ENCODE assay signal across 8 mouse cellular contexts in genomic region chr15:81729792-81730635, GRCm38 (mm10). TPM values are rescaled to one million over a fixed set of nuclear protein-coding genes. Genes with fewer than 3 reads are reported as not detected.
DNase-seq lines count a peak whose midpoint lies in the region; ATAC-seq lines count a peak whose summit lies in the region.

No protein-coding gene starts in this region.

- no peaks in the 10 kb centered on the region for H3K27me3 ChIP-seq in forebrain, embryonic 14.5 days (replicated peaks; ENCODE audit: control insufficient read depth, insufficient read depth, low read length)
- no peaks in the 10 kb centered on the region for H3K27me3 ChIP-seq in neural tube, embryonic 15.5 days (replicated peaks)

- peak; percentile 99 for ATAC-seq in forebrain, embryonic 14.5 days
- peak; percentile 99 for ATAC-seq in neural tube, embryonic 15.5 days (ENCODE audit: low FRiP score)

- H3K9me3 ChIP-seq in forebrain, embryonic 14.5 days (replicated peaks; ENCODE audit: control insufficient read depth, low read length): no peaks in the 10 kb centered on the region
- H3K9me3 ChIP-seq in neural tube, embryonic 15.5 days (replicated peaks): no peaks in the 10 kb centered on the region

- peak overlapping the region; percentile 90 for H3K9ac ChIP-seq in forebrain, embryonic 14.5 days (ENCODE audit: low read length)
- peak overlapping the region; percentile 92 for H3K9ac ChIP-seq in neural tube, embryonic 15.5 days (replicated peaks)

- 6% methylated on average over 41 of the region's 41 CpGs for WGBS in forebrain, embryonic 14.5 days
- 4% methylated on average over 41 of the region's 41 CpGs for WGBS in neural tube, embryonic 15.5 days

- intact Hi-C loops in heart, postnatal 14 days (cut with DNase I): no loop called here

- peak overlapping the region; percentile 98 for H3K4me3 ChIP-seq in forebrain, embryonic 14.5 days (ENCODE audit: low read depth, low read length)
- peak overlapping the region; percentile 77 for H3K4me3 ChIP-seq in neural tube, embryonic 15.5 days (replicated peaks)

- H3K4me1 ChIP-seq in forebrain, embryonic 14.5 days (ENCODE audit: control insufficient read depth, insufficient read depth, low read length): peaks cover 9% of the 10 kb centered on the region; the same call in 1 of the 2 replicates
- H3K4me1 ChIP-seq in neural tube, embryonic 15.5 days: peaks cover 27% of the 10 kb centered on the region

- H3K36me3 ChIP-seq in forebrain, embryonic 14.5 days (ENCODE audit: control insufficient read depth, insufficient read depth, low read length): peaks cover 10% of the 10 kb centered on the region; the same call in 1 of the 2 replicates
- H3K36me3 ChIP-seq in neural tube, embryonic 15.5 days: no peaks in the 10 kb centered on the region

- peak overlapping the region; percentile 44 for H3K27ac ChIP-seq in forebrain, embryonic 14.5 days (ENCODE audit: low read depth, low read length)
- H3K27ac ChIP-seq in neural tube, embryonic 15.5 days (replicated peaks): peak overlapping the region; percentile 80

- peak; percentile 98 for DNase-seq in ES-CJ7 (ENCODE audit: low read depth, low spot score)
- DNase-seq in cerebellum, adult 11 months: peak; percentile 97
- DNase-seq in forebrain, embryonic 14.5 days (ENCODE audit: low spot score): peak; percentile 100
- peak; percentile 97 for DNase-seq in heart, postnatal 14 days
- peak; percentile 99 for DNase-seq in layer of hippocampus, adult 11-12 months (ENCODE audit: low spot score)
- DNase-seq in lung, adult 18-20 months: peak; percentile 99
- peak; percentile 99 for DNase-seq in testis, postnatal 14 days (ENCODE audit: low spot score)

- H3K4me2 ChIP-seq in forebrain, embryonic 14.5 days (ENCODE audit: low read length): peak overlapping the region; percentile 92
- peak overlapping the region; percentile 91 for H3K4me2 ChIP-seq in neural tube, embryonic 15.5 days

RNA-seq across cellular contexts. Expression of gene Zc3h7b, which starts 14.8 kb away (rescaled TPM):
- 49.9 and 65.9 TPM in 2 replicates for polyA plus RNA-seq in forebrain, embryonic 14.5 days (2014; fragmentation: Nextera tagmentation; extraction: Ambion mirVana)
- 10 to 100 TPM; 74.9 to 78.7 TPM for total RNA-seq in heart, postnatal 14 days (2021)
- 41.7 and 41.9 TPM in 2 replicates for polyA plus RNA-seq in neural tube, embryonic 15.5 days (2015; fragmentation: Nextera tagmentation; extraction: Ambion mirVana)

RNA-seq across cellular contexts. Expression of gene Rangap1, which starts 15.3 kb away (rescaled TPM):
- 108 and 118 TPM in 2 replicates for polyA plus RNA-seq in forebrain, embryonic 14.5 days (2014; fragmentation: Nextera tagmentation; extraction: Ambion mirVana)
- 10 to 100 TPM; 28.1 to 35.2 TPM for total RNA-seq in heart, postnatal 14 days (2021)
- 127 and 128 TPM in 2 replicates for polyA plus RNA-seq in neural tube, embryonic 15.5 days (2015; fragmentation: Nextera tagmentation; extraction: Ambion mirVana)

RNA-seq across cellular contexts. Expression of gene Chadl, which starts 32.9 kb away (rescaled TPM):
- 17.0 and 19.8 TPM in 2 replicates for polyA plus RNA-seq in forebrain, embryonic 14.5 days (2014; fragmentation: Nextera tagmentation; extraction: Ambion mirVana)
- 1 to 10 TPM; 1.0 to 1.1 TPM for total RNA-seq in heart, postnatal 14 days (2021)
- polyA plus RNA-seq in neural tube, embryonic 15.5 days (2015; fragmentation: Nextera tagmentation; extraction: Ambion mirVana): 31.7 and 34.9 TPM in 2 replicates

Comparison
In these comparisons a context has a peak if more than half of its experiments do, and no peak if none do; other contexts are left out.
1. Peak in every context shown above with its lines: DNase-seq, ATAC-seq, H3K4me3 ChIP-seq and H3K27ac ChIP-seq.